Mouse (Mus musculus) liver, embryonic 12.5 days (tissue): ENCODE measurements around the gene Resp18. TPM values are rescaled to one million over a fixed set of nuclear protein-coding genes. Genes with fewer than 3 reads are reported as not detected.

ENCODE experiments used
- ATAC-seq: fragments of 200-750 bp; cut with Nextera tagmentation; 2 replicates; pipeline ENCODE4 v1.8.0; 2017; ENCODE audit warnings: moderate number of reproducible peaks, mild to moderate bottlenecking, moderate library complexity
- H3K27ac ChIP-seq: fragments of 300-500 bp; sonication (generic); 2 replicates; pipeline ENCODE4 v1.5.1; 2016; ENCODE audit warnings: mild to moderate bottlenecking
- H3K27me3 ChIP-seq: fragments of 300-500 bp; sonication (generic); replicated peaks from 2 replicates; pipeline ENCODE4 v1.6.1; 2016; ENCODE audit warnings: mild to moderate bottlenecking, moderate library complexity
- H3K36me3 ChIP-seq: fragments of 300-500 bp; sonication (generic); 2 replicates; pipeline ENCODE4 v1.6.1; 2016; ENCODE audit warnings: mild to moderate bottlenecking, moderate library complexity
- H3K4me1 ChIP-seq: fragments of 300-500 bp; sonication (generic); 2 replicates; pipeline ENCODE4 v1.6.1; 2016
- H3K4me2 ChIP-seq: fragments of 300-500 bp; sonication (generic); 2 replicates; pipeline ENCODE4 v1.6.1; 2016; ENCODE audit warnings: mild to moderate bottlenecking, moderate library complexity
- H3K4me3 ChIP-seq: fragments of 300-500 bp; sonication (generic); 2 replicates; pipeline ENCODE4 v1.5.1; 2016; ENCODE audit warnings: mild to moderate bottlenecking, moderate library complexity
- H3K9ac ChIP-seq: fragments of 300-500 bp; sonication (generic); 2 replicates; pipeline ENCODE4 v1.6.1; 2016; ENCODE audit warnings: mild to moderate bottlenecking, moderate library complexity
- H3K9me3 ChIP-seq: fragments of 300-500 bp; sonication (generic); replicated peaks from 2 replicates; pipeline ENCODE4 v1.6.1; 2016; ENCODE audit warnings: mild to moderate bottlenecking, moderate library complexity
- WGBS: fragments of 180-500 bp; shearing (Covaris S2); methylation state at CpG from one replicate; pipeline ENCODE4 v1.1.7; 2016; ENCODE audit not compliant: insufficient replicate concordance; 5-methylcytosine and 5-hydroxymethylcytosine counted together
- polyA plus RNA-seq: library from polyadenylated mRNA; unstranded; fragments of >200 nt; fragmentation: Nextera tagmentation; extraction: Ambion mirVana; gene quantifications from 2 replicates; pipeline ENCODE4 v1.2.1, GENCODE M21; 2016

Resp18 gene
- 0.32 TPM in 1 of 2 replicates, not detected in the other for polyA plus RNA-seq

GRCm38 (mm10) chr1:75278228-75278627 lies at the start of gene Resp18:
Gene Resp18 (minus strand): TSS chr1:75278415.
- Histone ChIP-seq H3K4me1 (no peaks in the 10 kb centered on the region), H3K27ac (no peak within 1 kb of the TSS), H3K27me3 (peaks cover 20% of the 10 kb centered on the region), H3K4me2 (no peak within 1 kb of the TSS), H3K9ac (no peak within 1 kb of the TSS), H3K4me3 (no peak within 1 kb of the TSS), H3K9me3 (0 out of 2 replicates have a peak, but pooled peaks cover 3% of the 10 kb centered on the region), H3K36me3 (no peaks in the 10 kb centered on the region)
- 6% methylated on average over 13 of the region's 13 CpGs for whole genome bisulfite sequencing
- ATAC-seq, result no peak

- H3K4me2 ChIP-seq, result no peak overlapping the region
- H3K27ac ChIP-seq, result no peak overlapping the region
- no peak overlapping the region for H3K9ac ChIP-seq
- no peaks in the 10 kb centered on the region for H3K4me1 ChIP-seq
- no peaks in the 10 kb centered on the region for H3K36me3 ChIP-seq
- no peak overlapping the region for H3K4me3 ChIP-seq
- H3K27me3 ChIP-seq, result 0 out of 2 replicates have a peak, but pooled peaks cover 4% of the 10 kb centered on the region
- ATAC-seq, result no peak
- H3K9me3 ChIP-seq, result no peaks in the 10 kb centered on the region
Measured at GRCm38 (mm10) chr1:75327461-75327860, 49.2 kb upstream of the Resp18 start.

DNA sequence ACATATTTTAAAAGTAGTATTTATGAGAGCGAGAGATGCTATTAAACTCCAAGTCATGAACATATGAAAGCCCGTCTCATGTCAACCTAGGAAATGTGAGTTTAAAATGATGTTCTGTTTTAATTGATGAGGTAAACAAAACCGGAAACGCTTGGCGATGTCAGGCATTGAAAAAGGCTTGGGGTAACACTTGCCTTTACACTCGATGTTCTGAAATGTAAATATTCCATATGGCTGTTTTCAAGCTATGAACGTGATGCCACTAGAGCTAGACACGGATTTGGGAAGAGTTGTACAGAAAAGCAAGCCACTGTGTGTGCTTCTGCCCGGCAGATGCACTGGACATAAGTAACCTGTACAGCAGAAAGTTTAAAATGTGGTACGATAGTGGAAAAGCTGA lies 41.0 kb upstream of the Resp18 start:
- H3K9ac ChIP-seq, result no peak overlapping the region
- H3K27me3 ChIP-seq, result no peaks in the 10 kb centered on the region
- H3K4me3 ChIP-seq, result no peak overlapping the region
- no peaks in the 10 kb centered on the region for H3K9me3 ChIP-seq
- H3K4me1 ChIP-seq, result peaks cover 30% of the 10 kb centered on the region
- 80% methylated on average over 10 of the region's 10 CpGs for WGBS
- H3K4me2 ChIP-seq, result no peak overlapping the region
- ATAC-seq, result no peak
- peaks cover 14% of the 10 kb centered on the region for H3K36me3 ChIP-seq
- H3K27ac ChIP-seq, result no peak overlapping the region

GRCm38 (mm10) chr1:75318736-75319135 lies 40.5 kb upstream of the Resp18 start:
- Histone ChIP-seq H3K27ac (no peak overlapping the region), H3K36me3 (peaks cover 18% of the 10 kb centered on the region), H3K9ac (no peak overlapping the region), H3K27me3 (no peaks in the 10 kb centered on the region), H3K4me1 (peaks cover 34% of the 10 kb centered on the region), H3K9me3 (no peaks in the 10 kb centered on the region), H3K4me2 (peak overlapping the region; percentile 92), H3K4me3 (no peak overlapping the region)
- 76% methylated on average over 4 of the region's 4 CpGs for WGBS
- no peak for ATAC-seq

DNA sequence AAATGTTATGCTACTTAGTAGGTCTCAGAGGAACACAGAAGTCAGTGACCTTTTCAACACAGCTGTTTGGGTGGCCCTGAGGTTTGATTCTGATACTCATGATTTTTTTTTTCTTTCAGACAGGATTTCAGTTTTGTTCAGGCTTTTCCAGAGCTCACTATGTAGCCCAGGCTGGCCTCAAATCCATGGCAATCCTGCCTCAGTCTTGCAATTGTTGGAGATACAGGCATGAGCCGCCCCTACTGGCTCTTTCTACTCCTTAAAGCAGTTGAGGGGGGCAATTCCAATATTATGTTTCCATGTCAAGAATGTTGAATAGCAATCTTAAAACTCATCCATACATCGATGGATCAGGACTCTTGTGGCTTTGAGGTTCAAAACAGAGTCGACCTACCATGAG lies 40.1 kb upstream of the Resp18 start:
- peaks cover 22% of the 10 kb centered on the region for H3K36me3 ChIP-seq
- H3K4me1 ChIP-seq, result peaks cover 35% of the 10 kb centered on the region
- H3K9me3 ChIP-seq, result no peaks in the 10 kb centered on the region
- no peak for ATAC-seq
- 55% methylated on average over 3 of the region's 3 CpGs for WGBS
- H3K4me2 ChIP-seq, result peak overlapping the region; percentile 92
- no peaks in the 10 kb centered on the region for H3K27me3 ChIP-seq
- H3K9ac ChIP-seq, result peak overlapping the region; percentile 52
- H3K27ac ChIP-seq, result peak overlapping the region; percentile 66
- H3K4me3 ChIP-seq, result peak overlapping the region; percentile 79

DNA sequence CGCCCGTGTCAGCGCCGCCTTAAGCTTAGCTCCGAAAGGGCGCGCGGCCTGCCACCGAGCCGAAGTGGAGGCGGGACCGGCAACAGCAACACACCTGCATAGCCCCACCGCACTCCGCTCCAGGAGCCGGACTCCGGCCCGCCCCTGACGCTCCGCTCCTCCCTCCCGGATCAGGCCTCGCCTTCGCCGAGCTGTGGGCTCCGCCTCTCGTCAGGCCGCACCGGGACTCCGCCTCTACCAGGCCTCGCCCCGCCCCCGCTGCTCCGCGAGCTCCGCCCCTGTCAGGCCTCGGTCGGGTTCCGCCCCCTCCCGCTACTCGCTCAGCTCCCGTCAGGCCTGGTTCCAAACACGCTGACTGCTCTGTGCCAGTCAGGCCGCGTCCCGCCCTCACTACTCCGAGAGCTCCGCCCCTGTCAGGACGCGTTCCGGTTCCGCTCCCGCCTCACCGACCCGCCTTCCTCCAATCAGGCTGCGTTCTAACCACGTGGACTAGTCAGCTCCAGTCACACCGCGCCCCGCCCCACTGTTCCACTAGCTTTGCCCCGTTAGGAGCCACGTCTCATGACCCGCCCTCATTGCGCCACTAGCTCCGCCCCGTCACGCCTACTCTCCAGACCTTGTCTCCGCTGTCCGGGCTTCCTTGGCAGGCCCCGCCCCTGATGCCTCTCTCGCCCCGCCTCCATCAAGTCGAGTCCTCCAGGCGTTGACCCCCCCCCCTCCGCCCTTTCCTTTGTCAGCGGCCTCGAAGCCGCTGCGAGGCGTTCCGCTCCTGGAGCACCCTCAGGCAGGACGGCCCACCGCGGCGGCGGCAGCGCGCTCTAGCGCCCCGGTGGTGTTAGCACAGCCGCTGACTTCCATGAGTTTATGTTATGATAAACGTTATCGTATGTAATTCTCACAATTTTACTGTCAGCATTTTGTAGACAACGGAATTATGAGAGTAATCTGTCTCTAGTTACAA lies 39.3 kb upstream of the Resp18 start, which contains the start of gene Dnpep:
Dnpep (minus strand) TSS at position 750 of the 961 bp plus-strand sequence.
- Histone ChIP-seq H3K4me2 (peak within 1 kb of the TSS; percentile 92), H3K27me3 (no peaks in the 10 kb centered on the region), H3K27ac (peak within 1 kb of the TSS; percentile 94), H3K4me1 (peaks cover 35% of the 10 kb centered on the region), H3K9ac (peak within 1 kb of the TSS; percentile 82), H3K4me3 (peak within 1 kb of the TSS; percentile 79), H3K9me3 (no peaks in the 10 kb centered on the region), H3K36me3 (peaks cover 28% of the 10 kb centered on the region)
- under 1% methylated on average over 88 of the region's 92 CpGs for WGBS
- peak; percentile 96 for ATAC-seq

GRCm38 (mm10) chr1:75316861-75317240 lies 38.6 kb upstream of the Resp18 start:
- Histone ChIP-seq H3K4me1 (peaks cover 35% of the 10 kb centered on the region), H3K36me3 (peaks cover 35% of the 10 kb centered on the region), H3K9me3 (no peaks in the 10 kb centered on the region), H3K4me3 (peak overlapping the region; percentile 79), H3K9ac (peak overlapping the region; percentile 82), H3K27me3 (no peaks in the 10 kb centered on the region), H3K4me2 (peak overlapping the region; percentile 92), H3K27ac (peak overlapping the region; percentile 94)
- WGBS, result under 1% methylated on average over 20 of the region's 20 CpGs
- ATAC-seq, result peak; percentile 25

DNA sequence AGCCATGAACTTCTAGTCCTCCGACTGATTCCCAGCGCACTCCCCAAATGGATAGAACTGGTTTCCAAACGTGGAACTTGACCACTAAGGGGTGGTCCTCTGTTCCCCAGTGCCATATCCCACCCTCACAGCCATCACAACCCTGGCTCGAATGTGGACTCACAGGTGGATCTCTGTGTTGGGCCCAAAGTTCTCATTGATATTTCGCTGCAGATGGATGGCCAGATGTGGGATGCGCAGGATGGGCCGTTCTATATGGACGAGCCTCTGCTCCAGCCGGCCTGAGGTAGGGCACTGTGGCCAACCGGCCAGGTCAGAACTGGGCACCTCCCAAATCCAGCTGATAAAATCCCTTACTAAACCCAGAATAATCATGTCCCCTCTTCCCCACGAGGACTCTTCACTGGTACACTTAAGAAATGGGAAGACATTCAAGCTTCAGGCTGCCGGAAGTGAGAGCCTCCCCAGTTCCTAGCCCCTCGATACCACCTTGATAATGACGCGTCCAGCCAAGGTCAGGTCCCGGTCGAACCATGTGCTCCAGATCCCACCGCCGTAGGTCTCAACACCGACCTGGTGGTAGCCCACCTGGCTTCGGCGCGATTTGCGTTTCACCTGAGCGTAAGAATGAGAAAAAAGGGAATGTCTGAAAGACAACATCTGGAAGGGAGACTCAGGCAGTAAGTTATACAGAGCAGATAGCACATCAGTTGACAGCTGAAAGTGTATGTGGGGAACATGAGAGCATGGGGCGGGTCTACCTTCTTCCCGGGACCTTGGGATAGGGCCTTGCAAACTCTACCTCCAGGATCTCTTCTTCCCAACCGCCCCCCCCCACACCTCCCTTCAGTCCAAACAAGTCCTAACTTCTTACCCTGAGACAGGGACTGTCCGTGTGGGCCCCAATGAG lies 37.5 kb upstream of the Resp18 start:
- ATAC-seq, result no peak
- WGBS, result 82% methylated on average over 29 of the region's 29 CpGs
- Histone ChIP-seq H3K27me3 (no peaks in the 10 kb centered on the region), H3K9ac (peak overlapping the region; percentile 82), H3K4me2 (peak overlapping the region; percentile 92), H3K9me3 (no peaks in the 10 kb centered on the region), H3K4me3 (peak overlapping the region; percentile 79), H3K36me3 (peaks cover 47% of the 10 kb centered on the region), H3K27ac (peak overlapping the region; percentile 94; the same call in 1 of the 2 replicates), H3K4me1 (peaks cover 35% of the 10 kb centered on the region)

DNA sequence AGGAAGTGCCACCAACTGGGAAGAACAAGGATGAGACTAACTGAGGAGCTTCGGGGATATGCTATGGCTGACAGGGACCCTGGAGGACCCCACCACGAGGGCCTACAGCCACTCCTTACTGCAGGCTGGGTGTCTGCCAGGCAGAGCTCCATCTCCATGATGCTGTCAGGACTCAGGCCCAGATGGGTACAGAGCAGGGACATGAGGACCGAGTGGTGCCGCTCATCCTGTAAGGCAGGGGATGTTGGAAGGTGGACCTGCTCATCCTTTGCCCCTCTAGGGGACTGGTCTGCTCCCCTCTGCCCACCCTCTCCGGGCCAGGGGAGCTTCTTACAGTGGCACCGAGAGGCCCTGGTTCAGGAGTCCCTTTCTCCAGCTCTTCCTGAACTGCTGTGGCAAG lies 36.8 kb upstream of the Resp18 start:
- no peak for ATAC-seq

DNA sequence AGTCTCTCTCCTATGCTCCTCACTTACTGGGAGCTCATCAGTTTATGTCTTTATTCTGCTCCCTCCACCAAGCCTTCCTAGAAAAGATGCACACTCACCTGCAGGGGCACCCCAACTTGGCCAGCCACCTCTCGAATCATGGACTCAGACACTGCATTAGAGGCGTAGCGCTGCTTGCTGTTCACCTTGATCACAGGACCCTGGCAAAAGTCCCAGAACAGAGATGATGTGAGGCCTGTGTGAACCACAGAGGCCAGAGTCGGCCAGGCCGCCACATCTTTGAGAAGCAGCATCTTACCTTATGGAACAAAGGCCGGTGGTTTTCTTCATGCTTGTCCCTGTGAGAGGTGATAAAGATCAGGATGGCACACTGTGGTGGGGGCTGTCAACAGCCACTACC lies 33.5 kb upstream of the Resp18 start:
- no peaks in the 10 kb centered on the region for H3K9me3 ChIP-seq
- H3K4me3 ChIP-seq, result no peak overlapping the region
- no peak overlapping the region for H3K27ac ChIP-seq
- H3K27me3 ChIP-seq, result no peaks in the 10 kb centered on the region
- WGBS, result 81% methylated on average over 6 of the region's 6 CpGs
- H3K36me3 ChIP-seq, result peaks cover 78% of the 10 kb centered on the region
- peaks cover 28% of the 10 kb centered on the region for H3K4me1 ChIP-seq
- no peak overlapping the region for H3K4me2 ChIP-seq
- H3K9ac ChIP-seq, result no peak overlapping the region
- no peak for ATAC-seq

More for the DNA sequence above, 36.8 kb upstream of the Resp18 start:
- WGBS, result 78% methylated on average over 6 of the region's 6 CpGs
- Histone ChIP-seq H3K36me3 (peaks cover 54% of the 10 kb centered on the region), H3K9me3 (no peaks in the 10 kb centered on the region), H3K27me3 (no peaks in the 10 kb centered on the region), H3K9ac (no peak overlapping the region), H3K27ac (no peak overlapping the region), H3K4me3 (no peak overlapping the region), H3K4me2 (no peak overlapping the region), H3K4me1 (peaks cover 35% of the 10 kb centered on the region)

- Histone ChIP-seq H3K36me3 (peaks cover 23% of the 10 kb centered on the region), H3K4me1 (no peaks in the 10 kb centered on the region), H3K9ac (no peak overlapping the region), H3K27me3 (no peaks in the 10 kb centered on the region), H3K9me3 (no peaks in the 10 kb centered on the region), H3K4me3 (no peak overlapping the region), H3K27ac (no peak overlapping the region), H3K4me2 (no peak overlapping the region)
- ATAC-seq, result no peak
- 50% methylated on average over 2 of the region's 2 CpGs for WGBS
Measured at GRCm38 (mm10) chr1:75304662-75305061, 26.4 kb upstream of the Resp18 start.
